Mouse (Mus musculus) spleen, adult 12 weeks (tissue): Measurements from ENCODE around the gene Twist1.

Experiments
- DNase-seq: peaks from one replicate; pipeline ENCODE4 v3.0.0; 2022; ENCODE audit warnings: low spot score

Gene Twist1

DNA sequence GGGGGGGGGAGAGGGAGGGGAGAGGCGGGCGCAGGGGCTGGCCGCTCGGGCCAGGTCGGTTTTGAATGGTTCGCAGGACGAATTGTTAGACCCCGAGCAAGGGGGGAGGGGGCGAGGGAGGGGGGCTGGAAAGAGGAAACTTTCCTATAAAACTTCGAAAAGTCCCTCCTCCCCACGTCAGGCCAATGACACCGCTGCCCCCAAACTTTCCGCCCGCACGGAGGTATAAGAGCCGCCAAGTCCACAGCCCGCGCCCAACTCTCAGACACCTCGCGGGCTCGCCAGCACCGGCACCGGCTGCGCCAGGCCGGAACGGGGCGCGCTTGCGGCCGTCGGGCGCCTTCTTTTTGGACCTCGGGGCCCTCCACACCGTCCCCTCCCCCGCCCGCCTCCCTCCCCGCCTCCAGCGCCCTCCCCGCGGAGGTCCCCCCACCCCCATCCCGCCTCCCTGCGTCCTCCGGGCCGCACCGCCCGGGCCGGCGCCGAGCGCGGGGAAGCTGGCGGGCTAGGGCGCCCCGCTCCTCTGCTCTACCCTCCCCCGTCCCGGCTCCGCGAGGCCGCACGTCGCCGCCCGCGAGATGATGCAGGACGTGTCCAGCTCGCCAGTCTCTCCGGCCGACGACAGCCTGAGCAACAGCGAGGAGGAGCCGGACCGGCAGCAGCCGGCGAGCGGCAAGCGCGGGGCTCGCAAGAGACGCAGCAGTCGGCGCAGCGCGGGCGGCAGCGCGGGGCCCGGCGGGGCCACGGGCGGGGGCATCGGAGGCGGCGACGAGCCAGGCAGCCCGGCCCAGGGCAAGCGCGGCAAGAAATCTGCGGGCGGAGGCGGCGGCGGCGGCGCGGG, at the start of gene Twist1:
Gene Twist1, plus strand, starts transcription at position 272 of the 841 bp plus-strand sequence.
- no peak for DNase-seq

DNA sequence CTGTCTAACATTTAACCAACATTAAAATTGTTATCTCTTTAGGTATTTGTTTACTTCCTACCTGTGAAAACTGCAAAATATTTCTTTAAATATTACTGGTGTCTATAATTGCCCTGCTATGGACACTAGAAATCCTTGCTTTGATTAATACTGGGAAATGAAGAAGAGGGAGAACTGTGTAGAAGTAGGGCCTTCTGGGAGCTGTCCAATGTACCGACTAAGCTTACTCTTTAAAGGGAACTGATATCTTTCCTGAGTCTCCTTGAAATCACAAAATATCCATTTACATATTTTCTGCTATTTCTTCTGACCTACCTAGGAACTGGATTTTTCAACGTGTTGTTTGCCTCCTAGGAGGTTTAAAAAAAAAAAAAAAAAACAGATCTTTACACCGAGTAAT, 30.7 kb upstream of the Twist1 start:
- DNase-seq, result no peak

DNA sequence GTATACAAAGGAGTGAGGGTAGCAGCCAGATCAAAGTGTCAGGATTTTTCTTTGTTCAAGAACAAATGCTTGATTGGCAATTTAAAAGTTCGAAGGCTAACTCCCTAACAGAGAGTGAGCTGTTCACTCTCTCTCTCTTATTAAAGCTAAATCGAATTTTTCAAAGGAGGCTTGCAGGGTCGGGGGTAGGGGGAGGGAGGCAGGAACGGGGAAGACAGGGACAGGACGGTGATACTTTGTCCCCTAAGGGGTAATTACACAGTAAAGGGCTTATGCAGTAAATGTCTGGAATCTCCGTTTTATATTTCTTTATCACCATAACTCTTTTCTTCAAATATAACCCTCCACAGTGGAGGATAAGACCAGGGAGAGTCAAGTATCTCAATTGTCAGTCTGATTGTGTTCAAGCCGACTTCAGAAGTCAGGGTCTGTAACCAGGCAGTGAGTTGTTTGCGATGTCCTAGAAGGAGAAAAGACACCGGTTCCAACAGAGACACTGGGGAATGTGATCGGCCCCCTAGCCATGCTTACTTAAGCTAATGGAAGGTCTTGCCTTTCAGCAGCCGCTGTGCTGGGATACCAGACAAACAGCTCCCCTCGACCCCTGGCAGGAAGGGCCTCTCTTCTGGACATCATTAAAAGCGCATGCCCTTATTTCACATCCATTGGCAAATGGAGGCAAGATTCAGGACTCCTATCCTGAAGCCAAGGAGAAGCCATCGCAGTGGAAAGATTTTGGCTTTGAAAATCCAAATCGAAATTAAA, 30.0 kb upstream of the Twist1 start:
- no peak for DNase-seq

DNA sequence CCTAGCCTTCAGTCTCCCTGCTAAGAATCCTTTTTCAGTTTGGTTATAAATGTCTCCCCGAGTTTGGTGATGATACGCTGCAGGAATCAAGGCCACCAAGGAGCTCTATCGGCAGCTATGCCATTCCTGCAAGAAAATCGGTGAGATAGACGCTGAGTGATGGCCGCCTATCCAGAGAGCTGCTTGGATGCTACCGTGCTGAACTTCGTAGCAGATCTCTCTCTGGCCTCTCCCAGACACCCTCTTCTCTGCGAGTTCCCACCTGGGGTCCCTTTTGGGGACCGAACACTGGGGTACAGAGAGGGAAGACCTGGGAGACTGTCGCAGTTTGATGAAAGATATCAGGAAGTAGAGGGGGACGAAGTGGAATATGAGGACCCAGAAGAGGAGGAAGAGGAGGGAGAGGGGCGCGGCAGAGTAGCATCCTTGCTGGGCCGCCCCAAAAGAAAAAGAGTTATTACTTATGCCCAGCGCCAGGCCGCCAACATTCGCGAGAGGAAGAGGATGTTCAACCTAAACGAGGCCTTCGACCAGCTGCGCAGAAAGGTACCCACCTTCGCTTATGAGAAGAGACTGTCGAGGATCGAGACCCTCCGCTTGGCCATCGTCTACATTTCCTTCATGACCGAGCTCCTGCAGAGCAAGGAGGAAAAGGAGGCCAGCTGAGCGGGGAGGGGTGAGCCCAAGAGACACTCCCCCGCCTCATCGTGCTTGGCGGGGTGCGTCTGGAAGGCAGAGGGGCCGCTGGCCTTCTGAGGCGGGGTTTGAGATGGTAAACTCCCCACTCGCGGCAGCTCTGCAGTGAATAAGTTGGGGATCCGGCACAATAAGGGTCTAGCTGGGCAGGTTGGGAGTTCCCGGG, 28.9 kb upstream of the Twist1 start, which contains the start of gene Ferd3l:
Gene Ferd3l, plus strand, starts transcription at position 95 of the 862 bp plus-strand sequence.
- DNase-seq, result no peak

DNA sequence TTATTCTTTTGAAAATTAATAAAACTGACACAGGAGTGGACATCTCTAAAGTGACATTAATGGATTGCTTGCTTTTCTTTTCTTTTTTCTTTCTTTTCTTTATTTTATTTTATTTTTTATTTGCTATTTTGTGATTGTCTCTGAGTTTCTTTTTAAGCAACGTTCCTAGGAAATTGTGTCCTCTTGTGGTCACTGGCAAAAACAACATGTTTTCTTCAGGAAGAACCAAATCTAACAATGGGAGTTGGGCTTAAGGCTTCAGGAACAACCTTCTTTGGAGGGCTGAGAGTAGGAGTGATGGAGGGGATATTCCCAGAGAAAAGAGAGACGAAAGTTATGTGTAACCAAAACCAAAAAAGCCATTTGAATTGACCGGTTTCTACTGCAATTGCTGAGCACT, 4.6 kb upstream of the Twist1 start:
- DNase-seq, result no peak

DNA sequence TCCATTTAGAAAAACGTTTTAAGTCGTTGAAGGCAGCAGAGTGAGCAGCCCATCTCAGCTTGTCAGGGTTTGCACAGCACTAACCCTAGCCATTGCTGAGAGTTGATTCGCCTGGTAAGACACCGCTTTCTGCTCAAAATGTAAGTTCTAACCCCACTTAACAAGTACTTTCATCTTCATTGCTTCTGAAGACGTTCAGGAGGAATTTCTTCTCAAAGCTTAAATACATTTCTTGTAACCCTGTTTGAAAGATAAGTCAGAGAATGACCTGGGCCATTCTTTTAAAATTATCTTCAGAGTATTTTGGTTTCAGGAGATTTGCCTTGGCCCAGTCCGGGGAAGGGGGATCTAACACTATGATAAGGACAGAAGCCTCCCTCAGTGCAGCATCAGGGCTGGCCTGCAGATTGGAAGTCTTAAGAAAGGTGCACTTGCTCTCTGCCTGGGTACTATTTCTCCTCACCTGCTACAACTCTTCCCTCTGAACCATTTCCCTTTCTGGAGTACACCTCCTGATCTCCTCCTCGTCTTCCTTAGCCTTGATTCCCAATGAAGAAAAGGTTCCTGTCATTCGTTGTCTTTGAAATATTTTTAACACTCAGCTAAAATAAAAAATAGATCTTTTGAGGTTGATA, 2.4 kb upstream of the Twist1 start:
- no peak for DNase-seq

DNA sequence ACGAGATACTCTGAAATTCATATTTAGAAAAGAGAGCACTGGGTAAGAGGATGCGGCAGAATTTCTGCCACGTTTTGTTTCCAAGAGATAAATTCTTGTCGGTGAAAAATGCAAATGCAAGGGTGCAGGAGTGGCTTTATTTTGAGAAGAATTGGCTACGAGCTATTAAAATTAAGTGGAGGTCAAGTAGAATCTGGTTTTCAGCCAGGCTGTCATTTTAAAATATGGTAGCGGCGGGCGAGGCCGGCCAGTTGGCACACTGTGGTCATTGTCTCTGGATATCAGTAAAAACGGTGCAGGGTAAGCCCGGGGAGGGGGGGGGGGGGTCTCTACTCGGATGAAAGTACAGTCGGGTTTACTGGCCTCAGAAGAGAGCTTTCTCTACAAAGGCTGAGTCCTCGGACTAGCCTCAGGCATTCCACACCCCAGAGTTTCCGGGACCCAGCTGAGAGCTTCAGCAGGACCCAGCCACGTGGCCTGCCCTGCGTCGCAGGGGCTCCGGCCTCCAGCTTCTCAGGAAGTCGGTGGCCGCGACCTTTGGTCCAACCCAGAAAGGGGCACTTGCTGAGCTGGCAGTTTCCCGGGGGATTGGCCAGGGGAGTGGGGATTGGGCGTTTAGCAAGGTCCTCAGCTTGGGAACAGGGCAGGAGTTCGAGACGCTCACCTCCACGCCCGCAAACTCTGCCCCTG, 1.7 kb upstream of the Twist1 start:
- DNase-seq, result no peak

DNA sequence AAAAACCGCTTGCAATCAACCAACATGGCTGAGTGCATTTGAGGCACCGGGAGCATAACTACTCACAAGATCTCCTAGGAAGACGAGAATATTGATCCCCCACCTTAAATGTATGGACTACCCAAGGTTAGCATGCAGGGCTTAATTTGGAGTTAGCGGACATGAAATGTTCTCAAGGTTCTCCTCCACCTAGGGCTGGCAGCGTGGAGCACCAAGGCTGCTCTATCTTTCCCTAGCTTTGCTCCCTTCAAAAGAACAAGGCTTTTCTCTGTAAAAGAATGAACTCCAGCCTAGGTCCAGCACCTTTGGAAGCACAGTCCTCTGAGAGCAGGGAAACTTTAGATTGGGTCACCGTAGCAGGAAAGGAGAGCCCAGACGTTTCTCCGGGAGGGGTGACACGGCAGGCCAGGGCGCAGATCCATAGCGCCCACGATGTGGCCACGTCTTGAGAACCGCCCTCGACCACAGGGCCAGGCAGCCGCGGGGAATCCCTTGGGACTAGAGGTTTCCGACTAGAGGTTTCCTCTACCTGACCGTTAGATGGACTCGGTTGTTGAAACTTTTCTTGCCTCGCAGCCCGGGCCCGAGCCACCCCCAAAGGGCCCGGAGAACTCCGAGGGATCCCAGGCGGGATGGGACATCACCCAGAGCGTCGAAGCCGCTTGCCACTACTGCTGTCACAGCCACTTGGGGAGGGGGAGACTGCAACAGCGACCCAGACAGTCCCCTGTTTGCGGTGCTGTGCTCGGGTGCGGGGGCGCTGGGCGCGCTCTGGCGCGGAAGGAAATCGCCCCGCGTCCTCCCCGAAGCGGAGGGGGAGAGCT, 683 bp upstream of the Twist1 start:
- no peak for DNase-seq

DNA sequence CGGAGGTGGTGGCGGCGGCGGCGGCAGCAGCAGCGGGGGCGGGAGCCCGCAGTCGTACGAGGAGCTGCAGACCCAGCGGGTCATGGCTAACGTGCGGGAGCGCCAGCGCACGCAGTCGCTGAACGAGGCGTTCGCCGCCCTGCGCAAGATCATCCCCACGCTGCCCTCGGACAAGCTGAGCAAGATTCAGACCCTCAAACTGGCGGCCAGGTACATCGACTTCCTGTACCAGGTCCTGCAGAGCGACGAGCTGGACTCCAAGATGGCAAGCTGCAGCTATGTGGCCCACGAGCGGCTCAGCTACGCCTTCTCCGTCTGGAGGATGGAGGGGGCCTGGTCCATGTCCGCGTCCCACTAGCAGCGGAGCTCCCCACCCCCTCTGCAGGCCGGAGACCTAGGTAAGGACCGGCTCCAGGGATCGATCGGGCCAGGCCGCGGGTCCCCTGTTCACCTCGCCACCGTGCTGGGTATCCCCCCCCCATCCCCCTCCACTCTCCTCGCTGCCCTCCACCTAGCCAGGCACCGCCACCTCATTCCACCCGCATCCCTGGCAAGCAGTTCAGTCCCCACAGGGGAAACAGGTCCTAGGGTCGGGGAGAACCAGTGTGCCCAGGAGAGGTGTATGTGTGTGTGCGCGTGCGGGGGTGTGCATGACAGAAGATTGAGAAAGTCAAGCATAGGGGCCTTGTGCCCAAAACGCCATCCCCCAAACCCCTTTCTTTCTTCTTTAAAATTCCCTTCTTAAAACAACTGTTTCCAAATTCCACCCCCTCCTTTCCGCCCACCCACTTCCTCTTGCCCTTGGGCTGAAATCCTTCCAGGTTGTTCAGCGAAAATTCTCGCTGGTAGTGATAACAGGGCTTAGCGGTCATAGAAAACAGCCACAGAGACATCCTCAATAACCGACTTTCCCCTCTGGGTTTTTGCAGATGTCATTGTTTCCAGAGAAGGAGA, 1.0 kb downstream of the Twist1 start:
- DNase-seq, result no peak

DNA sequence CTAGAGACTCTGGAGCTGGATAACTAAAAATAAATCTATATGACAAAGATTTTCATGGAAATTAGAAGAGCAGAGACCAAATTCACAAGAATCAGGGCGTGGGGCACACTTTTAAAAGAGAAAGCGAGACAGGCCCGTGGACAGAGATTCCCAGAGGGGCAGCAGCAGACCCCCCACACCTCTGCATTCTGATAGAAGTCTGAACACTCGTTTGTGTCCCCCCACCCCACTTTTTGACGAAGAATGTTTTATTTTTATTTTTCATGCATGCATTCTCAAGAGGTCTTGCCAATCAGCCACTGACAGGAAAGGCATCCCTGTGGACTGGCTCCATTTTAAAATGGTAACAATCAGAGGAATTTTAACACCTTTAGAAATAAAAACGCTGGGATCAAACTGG, 1.7 kb downstream of the Twist1 start:
- DNase-seq, result no peak

DNA sequence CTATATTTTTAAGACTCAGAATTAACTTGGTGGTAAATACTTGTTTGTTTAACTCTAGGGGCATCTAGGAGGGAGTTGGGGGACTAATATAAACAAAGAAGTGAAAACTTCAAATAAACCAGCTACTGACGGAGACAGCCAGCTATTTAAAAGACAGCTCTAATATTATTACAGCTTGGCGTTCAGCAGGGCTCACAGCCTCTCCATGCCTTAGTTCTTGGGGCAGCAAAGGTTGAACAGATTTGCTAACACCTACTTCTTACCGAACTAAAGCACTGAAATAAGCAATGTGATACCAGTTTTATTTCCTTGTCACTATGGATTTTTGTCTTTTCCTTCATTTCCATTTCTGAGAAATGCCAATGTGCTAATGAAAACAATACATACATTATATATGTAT, 2.4 kb downstream of the Twist1 start:
- DNase-seq, result no peak

DNA sequence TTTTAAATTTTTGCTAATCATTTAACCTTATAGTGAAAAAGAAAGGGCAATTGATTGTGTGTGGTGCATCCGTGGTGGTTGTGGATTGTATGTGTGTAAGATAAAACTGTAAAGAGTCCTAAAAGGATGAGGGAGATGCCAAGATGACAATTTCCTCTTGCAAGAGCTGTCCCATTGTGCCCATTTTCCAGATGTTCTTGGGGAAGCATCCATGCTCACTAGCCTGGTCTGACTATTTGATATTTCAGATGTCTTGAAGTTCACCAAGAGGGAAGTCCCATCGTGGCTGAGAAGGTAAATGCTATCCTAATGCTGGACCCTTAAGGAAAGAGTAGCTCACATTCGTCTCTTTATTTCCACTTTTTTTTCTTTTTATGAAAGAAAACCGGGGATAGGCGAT, 3.5 kb downstream of the Twist1 start:
- DNase-seq, result no peak

DNA sequence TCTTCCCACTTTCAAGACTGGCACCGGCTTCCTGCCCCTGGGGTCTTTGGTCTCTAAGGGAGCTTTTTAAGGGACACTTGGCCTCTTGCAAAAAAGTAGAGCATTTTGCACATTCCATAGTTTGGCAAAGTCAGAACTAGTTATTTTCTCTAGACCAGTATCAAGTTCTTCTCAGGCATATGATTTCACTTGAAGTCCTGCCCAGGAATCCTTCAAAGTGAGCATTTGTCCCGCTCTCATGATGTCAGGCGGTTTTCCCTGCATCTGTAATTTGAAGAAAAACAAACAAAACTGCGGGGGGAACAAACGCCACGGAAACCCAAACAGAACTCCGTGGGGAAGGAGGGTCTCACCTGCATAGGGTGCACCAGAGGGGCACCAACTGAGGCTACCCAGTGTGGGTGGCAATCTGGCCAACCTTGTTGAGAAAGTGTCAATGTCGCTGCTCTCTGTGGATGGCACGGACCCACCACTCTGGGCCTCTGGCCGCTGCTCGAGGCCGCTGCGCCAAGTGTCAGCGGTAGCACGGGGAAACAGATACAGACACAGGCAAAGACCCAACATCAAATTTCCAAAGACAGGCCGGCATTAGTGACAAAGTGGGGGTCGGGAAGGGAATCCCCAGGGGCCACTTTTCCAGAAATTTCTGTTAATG, 4.8 kb downstream of the Twist1 start:
- DNase-seq, result no peak

DNA sequence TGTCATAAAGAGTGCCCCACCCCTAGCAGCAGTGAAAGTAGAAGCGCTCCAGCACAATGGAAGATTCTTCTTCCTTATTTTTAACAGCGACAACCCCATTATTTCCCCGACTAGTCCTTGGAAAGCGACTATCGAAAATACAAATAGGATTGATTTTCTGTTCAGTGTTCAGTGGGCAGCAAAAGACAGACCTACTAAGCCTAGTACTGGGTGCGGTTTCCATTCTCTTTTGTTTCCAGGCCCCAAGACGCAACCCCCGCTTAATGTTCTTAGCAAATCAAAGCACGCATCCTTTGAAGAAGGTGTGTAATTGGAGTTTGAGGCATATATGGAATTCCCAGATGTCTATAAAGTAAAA, 5.3 kb downstream of the Twist1 start:
- DNase-seq, result no peak

DNA sequence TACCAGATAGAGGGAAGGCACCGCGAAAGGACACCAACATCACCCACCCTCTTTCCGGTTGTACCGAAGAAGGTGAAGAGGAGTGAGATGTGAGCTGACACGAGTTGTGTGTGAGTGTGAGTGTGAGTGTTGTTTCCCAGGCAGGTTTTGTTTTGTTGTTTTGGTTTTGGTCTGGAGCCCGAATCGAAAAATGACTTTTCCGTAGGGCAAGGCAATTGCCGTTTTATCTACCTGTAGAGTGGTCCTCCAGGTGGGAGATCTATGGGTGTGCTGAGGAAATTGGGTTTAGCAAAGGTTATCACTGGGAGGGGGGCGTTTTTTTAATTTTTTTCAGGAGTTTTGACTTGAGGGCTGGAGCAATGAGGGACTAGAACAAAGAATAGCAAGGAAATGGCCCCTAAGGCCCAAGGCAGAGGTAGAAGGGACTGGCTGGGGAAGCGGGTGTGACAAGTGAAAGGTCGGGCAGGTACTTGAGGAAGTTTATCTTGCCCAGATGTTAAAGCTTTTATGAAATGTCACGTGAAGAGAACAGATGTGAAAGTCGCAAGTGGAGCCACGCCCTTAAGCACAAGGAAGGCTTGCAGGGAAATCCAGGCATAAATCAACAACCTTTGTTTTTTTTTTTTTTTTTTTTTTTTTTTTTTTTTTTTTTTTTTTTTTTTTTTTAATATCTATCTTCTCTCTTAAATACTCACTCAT, 6.3 kb downstream of the Twist1 start:
- DNase-seq, result no peak

DNA sequence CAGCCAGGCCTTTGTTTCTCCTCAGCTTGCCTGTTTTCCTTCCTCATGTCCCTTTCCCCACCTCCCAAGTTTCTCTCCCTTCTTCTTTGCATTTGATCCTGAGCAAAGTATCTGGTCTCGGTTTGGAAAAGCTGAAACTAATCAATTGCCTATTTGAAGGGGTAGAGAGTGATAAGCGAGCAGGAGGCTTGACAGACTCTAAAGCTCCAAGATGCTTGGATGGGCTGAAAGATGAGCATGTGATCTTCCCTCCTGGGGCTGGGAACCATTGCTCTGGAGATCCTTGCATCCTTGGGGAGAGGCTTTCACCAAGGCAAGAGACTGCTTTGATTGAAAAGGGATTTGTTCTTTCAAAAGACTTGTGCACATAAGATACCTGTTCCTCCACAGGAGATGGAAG, 7.0 kb downstream of the Twist1 start:
- no peak for DNase-seq

DNA sequence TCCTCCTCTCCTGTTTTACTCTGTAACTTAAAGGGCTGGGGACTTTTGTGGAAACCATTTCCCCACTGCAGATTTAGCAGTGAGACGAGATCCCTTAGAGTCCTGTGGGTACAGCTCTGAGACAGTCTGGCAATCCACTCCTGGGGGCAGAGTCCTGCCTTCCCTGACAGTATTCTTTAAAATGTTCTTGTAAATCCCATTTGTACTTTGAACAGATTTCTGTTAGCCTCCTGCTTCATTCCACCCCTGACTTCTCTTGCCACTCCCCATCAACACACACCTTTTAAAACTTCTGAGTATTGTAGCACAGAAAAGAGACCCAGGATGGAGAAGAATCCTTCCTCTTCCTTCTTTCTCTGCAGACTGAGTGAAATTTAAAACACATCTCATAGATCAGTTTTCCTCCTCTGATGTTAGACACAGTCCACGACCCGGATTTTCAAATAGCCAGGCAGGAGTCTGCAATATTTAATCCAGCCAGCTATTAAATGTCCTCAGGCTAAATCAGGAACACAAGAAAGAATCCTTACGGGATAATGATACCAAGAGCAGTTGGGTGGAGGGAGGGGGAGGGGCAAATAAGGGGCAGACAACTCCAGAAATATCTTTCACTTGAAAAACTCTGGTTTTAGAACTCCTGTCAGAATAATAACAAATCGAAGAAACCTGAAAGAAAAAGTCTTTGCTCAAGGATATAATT, 8.3 kb downstream of the Twist1 start:
- no peak for DNase-seq
